Mouse (Mus musculus) small intestine, adult 2 months (tissue): ENCODE data around the gene Cops2. TPM values are rescaled to one million over a fixed set of nuclear protein-coding genes. Genes with fewer than 3 reads are reported as not detected.

Source experiments
- H3K27ac ChIP-seq: fragments of 200-500 bp; 2 replicates; pipeline ENCODE4 v1.5.1; 2012; ENCODE audit warnings: low read depth, low read length, control low read depth, inconsistent platforms; ENCODE audit not compliant: insufficient read depth
- H3K27me3 ChIP-seq: fragments of 200-500 bp; 2 replicates; pipeline ENCODE4 v1.6.1; 2012; ENCODE audit warnings: mild to moderate bottlenecking, moderate library complexity, low read length, inconsistent platforms; ENCODE audit not compliant: control insufficient read depth, insufficient read depth
- H3K36me3 ChIP-seq: fragments of 200-500 bp; 2 replicates; pipeline ENCODE4 v1.6.1; 2012; ENCODE audit warnings: mild to moderate bottlenecking, low read length, control low read depth, inconsistent platforms; ENCODE audit not compliant: control insufficient read depth, insufficient read depth
- H3K4me1 ChIP-seq: fragments of 200-500 bp; 2 replicates; pipeline ENCODE4 v1.6.1; 2012; ENCODE audit warnings: low read length, inconsistent platforms, mixed read lengths; ENCODE audit not compliant: control insufficient read depth, insufficient read depth, insufficient read length
- H3K4me3 ChIP-seq: fragments of 200-500 bp; 2 replicates; pipeline ENCODE4 v1.5.1; 2012; ENCODE audit warnings: low read depth, mild to moderate bottlenecking, control low read depth, inconsistent platforms, low read length, moderate library complexity
- CTCF ChIP-seq: fragments of 200-500 bp; IDR thresholded peaks from 2 replicates; pipeline ENCODE4 v1.5.1; 2012; ENCODE audit warnings: low read depth, mild to moderate bottlenecking, control low read depth, inconsistent platforms, low read length, moderate library complexity, mixed read lengths; ENCODE audit not compliant: insufficient replicate concordance, insufficient read length; ENCODE audit errors: extremely low read depth
- POLR2A ChIP-seq: fragments of 200-500 bp; IDR thresholded peaks from 2 replicates; pipeline ENCODE4 v1.6.1; 2012; ENCODE audit warnings: low read depth, mild to moderate bottlenecking, control low read depth, inconsistent platforms, low read length, moderate library complexity
- WGBS: fragments of 180-500 bp; shearing (Covaris S2); methylation state at CpG from one replicate; pipeline ENCODE4 v1.1.7; 2018; 5-methylcytosine and 5-hydroxymethylcytosine counted together
- polyA plus RNA-seq: library from polyadenylated mRNA; depleted of rRNA; stranded (reverse); fragments of >200 nt; gene quantifications from 2 replicates; pipeline ENCODE4 v1.2.3, GENCODE M21; 2012

Cops2 gene
- polyA plus RNA-seq, 1 experiment, result 1.3 TPM

- no peak for TF ChIP-seq CTCF
- no peak for TF ChIP-seq POLR2A
- Histone ChIP-seq H3K4me3 (no peak overlapping the region), H3K27me3 (no peaks in the 10 kb centered on the region), H3K4me1 (no peaks in the 10 kb centered on the region), H3K36me3 (no peaks in the 10 kb centered on the region), H3K27ac (no peak overlapping the region)
- 71% methylated on average over 4 of the region's 4 CpGs for WGBS
Observed at GRCm38 (mm10) chr2:125801947-125802346, 57.0 kb downstream of the Cops2 start.

GRCm38 (mm10) chr2:125801038-125801437, 57.9 kb downstream of the Cops2 start:
- no peaks in the 10 kb centered on the region for H3K36me3 ChIP-seq
- H3K4me3 ChIP-seq, result no peak overlapping the region
- TF ChIP-seq CTCF (no peak), POLR2A (no peak)
- no peak overlapping the region for H3K27ac ChIP-seq
- no peaks in the 10 kb centered on the region for H3K27me3 ChIP-seq
- WGBS, result 38% methylated on average over 8 of the region's 8 CpGs
- H3K4me1 ChIP-seq, result no peaks in the 10 kb centered on the region

- WGBS, result 31% methylated on average over 4 of the region's 4 CpGs
Observed at GRCm38 (mm10) chr2:125800428-125800827, 58.5 kb downstream of the Cops2 start.

GRCm38 (mm10) chr2:125797872-125798271, 61.1 kb downstream of the Cops2 start:
- H3K4me1 ChIP-seq, result no peaks in the 10 kb centered on the region
- TF ChIP-seq CTCF (no peak), POLR2A (no peak)
- no peaks in the 10 kb centered on the region for H3K36me3 ChIP-seq

More at GRCm38 (mm10) chr2:125800428-125800827, 58.5 kb downstream of the Cops2 start:
- Histone ChIP-seq H3K36me3 (no peaks in the 10 kb centered on the region), H3K4me3 (no peak overlapping the region), H3K4me1 (no peaks in the 10 kb centered on the region), H3K27ac (no peak overlapping the region), H3K27me3 (no peaks in the 10 kb centered on the region)
- TF ChIP-seq CTCF, result no peak
- TF ChIP-seq POLR2A, result no peak

GRCm38 (mm10) chr2:125795118-125795517, 63.8 kb downstream of the Cops2 start:
- 0 out of 2 replicates have a peak, but pooled peaks cover 3% of the 10 kb centered on the region for H3K27me3 ChIP-seq
- no peaks in the 10 kb centered on the region for H3K36me3 ChIP-seq
- 44% methylated on average over 2 of the region's 2 CpGs for WGBS
- H3K27ac ChIP-seq, result no peak overlapping the region
- H3K4me3 ChIP-seq, result no peak overlapping the region
- H3K4me1 ChIP-seq, result peaks cover 6% of the 10 kb centered on the region
- TF ChIP-seq POLR2A (no peak), CTCF (no peak)

More at GRCm38 (mm10) chr2:125797872-125798271, 61.1 kb downstream of the Cops2 start:
- H3K27me3 ChIP-seq, result 0 out of 2 replicates have a peak, but pooled peaks cover 3% of the 10 kb centered on the region
- no peak overlapping the region for H3K4me3 ChIP-seq
- no peak overlapping the region for H3K27ac ChIP-seq

GRCm38 (mm10) chr2:125794166-125794565, 64.8 kb downstream of the Cops2 start:
- WGBS, result 84% methylated on average over 2 of the region's 2 CpGs
- H3K4me1 ChIP-seq, result peaks cover 8% of the 10 kb centered on the region

GRCm38 (mm10) chr2:125792879-125793261, 66.1 kb downstream of the Cops2 start:
- H3K4me1 ChIP-seq, result peaks cover 16% of the 10 kb centered on the region
- 0 out of 2 replicates have a peak, but pooled peaks cover 3% of the 10 kb centered on the region for H3K27me3 ChIP-seq
- WGBS, result 56% methylated on average over 11 of the region's 11 CpGs
- TF ChIP-seq CTCF (no peak), POLR2A (no peak)
- H3K36me3 ChIP-seq, result no peaks in the 10 kb centered on the region
- H3K4me3 ChIP-seq, result no peak overlapping the region
- no peak overlapping the region for H3K27ac ChIP-seq

More at GRCm38 (mm10) chr2:125794166-125794565, 64.8 kb downstream of the Cops2 start:
- no peak for TF ChIP-seq CTCF
- TF ChIP-seq POLR2A, result no peak
- H3K36me3 ChIP-seq, result no peaks in the 10 kb centered on the region
- H3K27ac ChIP-seq, result no peak overlapping the region
- H3K27me3 ChIP-seq, result 0 out of 2 replicates have a peak, but pooled peaks cover 3% of the 10 kb centered on the region
- H3K4me3 ChIP-seq, result no peak overlapping the region

- H3K27ac ChIP-seq, result no peak overlapping the region
- 0 out of 2 replicates have a peak, but pooled peaks cover 3% of the 10 kb centered on the region for H3K27me3 ChIP-seq
- H3K4me1 ChIP-seq, result peaks cover 20% of the 10 kb centered on the region
- no peak for TF ChIP-seq POLR2A
- TF ChIP-seq CTCF, result no peak
- H3K4me3 ChIP-seq, result no peak overlapping the region
- no peaks in the 10 kb centered on the region for H3K36me3 ChIP-seq
- 48% methylated on average over 2 of the region's 2 CpGs for WGBS
Observed at GRCm38 (mm10) chr2:125792144-125792878, 66.6 kb downstream of the Cops2 start.
